In the genomic region with DNA sequence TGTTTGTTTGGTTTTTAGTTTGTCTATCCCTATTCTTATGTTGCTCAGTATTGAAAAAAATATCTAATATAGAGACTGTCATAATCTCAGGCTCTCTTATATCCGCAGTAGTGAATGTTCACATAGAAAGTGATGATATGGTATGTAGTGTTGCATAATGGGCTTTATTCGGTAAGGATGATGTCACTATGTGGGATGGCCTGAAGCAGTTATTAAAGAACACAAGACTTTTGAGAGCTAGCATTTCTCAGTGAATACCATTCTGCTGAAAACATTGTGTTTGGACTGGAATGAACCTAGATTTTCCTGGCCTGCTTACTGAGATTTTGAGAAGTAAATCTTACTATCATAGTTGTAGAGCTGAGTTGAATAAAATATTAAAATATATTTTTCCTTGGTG, we compare ENCODE assay signal across 15 mouse cellular contexts.
"Had no signal": no experiment of that assay in that cellular context is flagged by ENCODE, and none has a peak within 500 bp of the region (broad histone marks: within the 10 kb centered on the region; RNA-seq: fewer than 3 reads in every experiment).

No protein-coding gene starts in this region.

- H3K4me3 ChIP-seq: limb, embryonic 10.5 days; liver, embryonic 15.5 days; midbrain, embryonic 12.5 days had no signal

- H3K36me3 ChIP-seq: limb, embryonic 10.5 days; liver, embryonic 15.5 days; midbrain, embryonic 12.5 days had no signal

- H3K9me3 ChIP-seq: limb, embryonic 10.5 days; midbrain, embryonic 12.5 days had no signal

- H3K27me3 ChIP-seq: liver, embryonic 15.5 days; midbrain, embryonic 12.5 days had no signal

- H3K27ac ChIP-seq: kidney, postnatal 0 days; limb, embryonic 10.5 days; liver, embryonic 15.5 days; macrophage; midbrain, embryonic 12.5 days had no signal

- H3K4me2 ChIP-seq: liver, embryonic 11.5 days; liver, embryonic 15.5 days; midbrain, embryonic 12.5 days had no signal

- DNase-seq: kidney, adult 11 months; kidney, adult 9 months; kidney, postnatal 36 days; lung, adult 2 months; lung, postnatal 10 days; right cerebral cortex, postnatal 14 days; thymus, adult 2 months; thymus, postnatal 25 days had no signal

- ATAC-seq: midbrain, embryonic 16.5 days had no signal

- H3K9ac ChIP-seq: liver, embryonic 15.5 days; midbrain, embryonic 12.5 days had no signal
